Mouse (Mus musculus): ENCODE results near the gene Atp6v0c. TPM values are rescaled to one million over a fixed set of nuclear protein-coding genes. Genes with fewer than 3 reads are reported as not detected.

The Atp6v0c gene
- polyA plus RNA-seq (2014; fragmentation: Nextera tagmentation; extraction: Ambion mirVana), result 391 and 434 TPM in 2 replicates

DNA sequence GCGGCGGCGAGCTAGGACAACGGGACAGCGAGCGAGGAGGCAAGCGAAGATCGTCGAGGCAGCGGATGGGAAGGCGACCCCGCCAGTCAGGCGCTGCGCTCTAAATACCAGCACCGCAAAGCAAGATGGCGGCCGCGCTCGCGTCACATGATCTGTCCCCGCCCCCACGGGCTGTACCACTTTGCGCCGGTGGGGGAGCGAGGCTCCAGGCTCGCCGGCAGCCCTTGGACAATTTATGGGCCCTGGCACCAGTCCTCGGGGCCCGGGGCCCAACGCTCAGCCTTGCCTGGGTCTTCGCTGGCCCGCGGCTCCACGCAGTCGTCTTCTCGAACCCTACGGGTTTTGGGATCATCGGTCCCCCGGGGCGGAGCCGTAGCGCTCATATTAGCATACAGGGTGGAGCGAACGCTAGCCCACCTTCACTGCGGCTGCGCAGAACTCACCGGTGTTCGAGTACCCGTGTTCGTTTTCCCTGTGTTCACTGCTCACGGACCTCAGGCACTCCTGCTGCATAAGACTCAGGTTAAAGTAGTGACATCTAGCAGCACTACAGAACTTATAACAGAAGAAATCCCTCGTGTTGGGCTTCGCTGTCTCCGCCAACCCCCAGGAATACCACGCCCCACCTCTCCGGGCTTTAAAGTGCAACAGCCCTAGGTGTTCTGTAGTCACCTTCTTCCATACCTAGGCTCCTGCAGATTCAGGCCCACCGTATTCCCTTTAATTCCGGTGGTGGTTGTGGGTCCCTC, at the start of gene Atp6v0c:
TSS of gene Atp6v0c (minus strand) at position 386 of the 749 bp plus-strand sequence.
- Histone ChIP-seq H3K4me3 (ENCODE audit: low read depth, low read length) (peak within 1 kb of the TSS; percentile 91), H3K9ac (ENCODE audit: low read length) (peak within 1 kb of the TSS; percentile 95), H3K27me3 (ENCODE audit: control insufficient read depth, insufficient read depth, low read length) (no peaks in the 10 kb centered on the region), H3K9me3 (ENCODE audit: control insufficient read depth, low read length) (no peaks in the 10 kb centered on the region), H3K36me3 (ENCODE audit: control insufficient read depth, insufficient read depth, low read length) (peaks cover 11% of the 10 kb centered on the region; the same call in 1 of the 2 replicates), H3K27ac (replicated peaks; ENCODE audit: low read depth, low read length) (peak within 1 kb of the TSS; percentile 93), H3K4me1 (ENCODE audit: control insufficient read depth, insufficient read depth, low read length) (peaks cover 11% of the 10 kb centered on the region), H3K4me2 (ENCODE audit: low read depth, severe bottlenecking) (peak within 1 kb of the TSS; percentile 86)
- peak; percentile 96 for DNase-seq (ENCODE audit: low spot score)
- peak; percentile 84 for ATAC-seq (ENCODE audit: insufficient number of reproducible peaks, low FRiP score, low TSS enrichment, low read depth)
- WGBS, result under 1% methylated on average over 58 of the region's 58 CpGs

DNA sequence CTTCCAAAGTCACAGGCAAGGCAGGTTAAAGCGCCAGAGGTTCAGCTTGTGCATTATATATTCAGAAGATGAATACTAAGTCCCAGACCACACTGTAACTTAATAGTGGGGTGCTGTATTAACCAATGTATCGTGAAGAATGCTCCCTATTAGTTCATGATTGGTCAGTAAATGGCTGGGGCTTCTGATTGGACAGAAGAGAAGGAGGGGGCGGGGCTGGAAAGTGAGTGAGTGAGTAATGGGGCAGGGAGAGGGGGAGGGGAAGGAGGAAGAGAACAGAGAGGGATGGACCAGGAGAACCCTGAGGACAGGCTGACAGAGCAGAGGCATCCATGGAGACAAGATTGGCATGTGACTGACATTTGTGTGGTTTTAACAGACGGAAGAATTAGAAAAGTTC, 47.3 kb upstream of the Atp6v0c start:
- H3K27ac ChIP-seq (replicated peaks; ENCODE audit: low read depth, low read length), result no peak overlapping the region
- no peak overlapping the region for H3K9ac ChIP-seq (ENCODE audit: low read length)
- no peak overlapping the region for H3K4me2 ChIP-seq (ENCODE audit: low read depth, severe bottlenecking)
- DNase-seq (ENCODE audit: low spot score), result no peak
- H3K36me3 ChIP-seq (ENCODE audit: control insufficient read depth, insufficient read depth, low read length), result peaks cover 8% of the 10 kb centered on the region; the same call in 1 of the 2 replicates
- ATAC-seq (ENCODE audit: insufficient number of reproducible peaks, low FRiP score, low TSS enrichment, low read depth), result no peak
- H3K4me3 ChIP-seq (ENCODE audit: low read depth, low read length), result no peak overlapping the region
- no peaks in the 10 kb centered on the region for H3K9me3 ChIP-seq (ENCODE audit: control insufficient read depth, low read length)
- 69% methylated on average over 4 of the region's 4 CpGs for WGBS
- no peaks in the 10 kb centered on the region for H3K27me3 ChIP-seq (ENCODE audit: control insufficient read depth, insufficient read depth, low read length)
- H3K4me1 ChIP-seq (ENCODE audit: control insufficient read depth, insufficient read depth, low read length), result peaks cover 8% of the 10 kb centered on the region

DNA sequence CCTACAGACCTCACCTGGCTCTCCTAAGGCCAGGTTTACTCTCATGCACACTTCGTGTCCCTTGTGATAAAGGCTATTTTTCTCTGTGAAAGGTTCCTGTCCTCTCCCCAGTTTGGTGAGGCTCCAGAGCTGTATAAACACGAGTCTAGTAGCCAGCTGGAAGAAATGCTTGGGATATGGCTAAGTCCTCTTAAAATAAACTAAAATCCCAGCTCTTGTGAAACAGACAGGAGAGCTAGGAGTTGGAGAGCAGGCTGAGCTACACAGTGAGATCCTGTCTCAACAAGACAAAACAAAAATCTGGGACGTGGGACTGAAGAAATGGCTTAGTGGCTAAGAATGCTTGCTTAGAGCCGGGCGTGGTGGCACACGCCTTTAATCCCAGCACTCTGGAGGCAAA, 43.7 kb upstream of the Atp6v0c start:
- no peak overlapping the region for H3K4me3 ChIP-seq (ENCODE audit: low read depth, low read length)
- peaks cover 32% of the 10 kb centered on the region for H3K4me1 ChIP-seq (ENCODE audit: control insufficient read depth, insufficient read depth, low read length)
- H3K4me2 ChIP-seq (ENCODE audit: low read depth, severe bottlenecking), result no peak overlapping the region
- 79% methylated on average over 6 of the region's 6 CpGs for WGBS
- no peak for DNase-seq (ENCODE audit: low spot score)
- H3K36me3 ChIP-seq (ENCODE audit: control insufficient read depth, insufficient read depth, low read length), result peaks cover 7% of the 10 kb centered on the region; the same call in 1 of the 2 replicates
- ATAC-seq (ENCODE audit: insufficient number of reproducible peaks, low FRiP score, low TSS enrichment, low read depth), result no peak
- H3K9me3 ChIP-seq (ENCODE audit: control insufficient read depth, low read length), result no peaks in the 10 kb centered on the region
- no peak overlapping the region for H3K9ac ChIP-seq (ENCODE audit: low read length)
- no peak overlapping the region for H3K27ac ChIP-seq (replicated peaks; ENCODE audit: low read depth, low read length)
- no peaks in the 10 kb centered on the region for H3K27me3 ChIP-seq (ENCODE audit: control insufficient read depth, insufficient read depth, low read length)

DNA sequence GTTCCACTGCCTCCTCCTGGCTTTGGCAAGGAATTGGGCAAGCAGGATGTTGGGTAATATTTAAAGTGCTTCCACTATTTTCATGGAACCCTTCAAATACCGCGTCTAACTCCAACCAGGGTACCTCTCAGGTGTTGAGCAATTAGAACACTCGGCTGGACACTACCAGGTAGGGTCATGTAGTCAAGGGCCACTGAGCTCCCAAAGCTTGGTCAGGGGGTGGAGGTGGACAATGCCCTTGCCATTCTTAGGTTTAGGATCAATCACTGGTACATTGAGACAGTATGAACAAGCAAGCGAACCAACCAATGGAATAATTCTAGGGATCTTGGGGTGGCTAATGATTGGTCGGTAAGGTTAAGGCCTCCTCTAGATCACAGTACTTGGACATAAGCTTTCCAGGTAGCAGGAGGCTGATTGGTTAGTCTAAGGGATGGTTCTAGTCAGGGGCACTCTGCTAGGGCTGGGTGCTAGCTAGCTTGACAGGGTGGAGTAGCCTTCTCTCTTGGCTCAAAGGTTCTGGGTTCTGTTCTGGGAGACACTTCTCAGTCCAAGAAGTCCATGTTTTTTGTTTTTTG, 43.0 kb upstream of the Atp6v0c start:
- peak overlapping the region; percentile 38 for H3K4me3 ChIP-seq (ENCODE audit: low read depth, low read length)
- H3K4me2 ChIP-seq (ENCODE audit: low read depth, severe bottlenecking), result peak overlapping the region; percentile 74
- no peaks in the 10 kb centered on the region for H3K9me3 ChIP-seq (ENCODE audit: control insufficient read depth, low read length)
- WGBS, result 39% methylated on average over 5 of the region's 5 CpGs
- peaks cover 5% of the 10 kb centered on the region; the same call in 1 of the 2 replicates for H3K36me3 ChIP-seq (ENCODE audit: control insufficient read depth, insufficient read depth, low read length)
- no peaks in the 10 kb centered on the region for H3K27me3 ChIP-seq (ENCODE audit: control insufficient read depth, insufficient read depth, low read length)
- H3K9ac ChIP-seq (ENCODE audit: low read length), result no peak overlapping the region
- H3K4me1 ChIP-seq (ENCODE audit: control insufficient read depth, insufficient read depth, low read length), result peaks cover 38% of the 10 kb centered on the region
- DNase-seq (ENCODE audit: low spot score) (no peak), ATAC-seq (ENCODE audit: insufficient number of reproducible peaks, low FRiP score, low TSS enrichment, low read depth) (no peak)
- H3K27ac ChIP-seq (replicated peaks; ENCODE audit: low read depth, low read length), result peak overlapping the region; percentile 88

DNA sequence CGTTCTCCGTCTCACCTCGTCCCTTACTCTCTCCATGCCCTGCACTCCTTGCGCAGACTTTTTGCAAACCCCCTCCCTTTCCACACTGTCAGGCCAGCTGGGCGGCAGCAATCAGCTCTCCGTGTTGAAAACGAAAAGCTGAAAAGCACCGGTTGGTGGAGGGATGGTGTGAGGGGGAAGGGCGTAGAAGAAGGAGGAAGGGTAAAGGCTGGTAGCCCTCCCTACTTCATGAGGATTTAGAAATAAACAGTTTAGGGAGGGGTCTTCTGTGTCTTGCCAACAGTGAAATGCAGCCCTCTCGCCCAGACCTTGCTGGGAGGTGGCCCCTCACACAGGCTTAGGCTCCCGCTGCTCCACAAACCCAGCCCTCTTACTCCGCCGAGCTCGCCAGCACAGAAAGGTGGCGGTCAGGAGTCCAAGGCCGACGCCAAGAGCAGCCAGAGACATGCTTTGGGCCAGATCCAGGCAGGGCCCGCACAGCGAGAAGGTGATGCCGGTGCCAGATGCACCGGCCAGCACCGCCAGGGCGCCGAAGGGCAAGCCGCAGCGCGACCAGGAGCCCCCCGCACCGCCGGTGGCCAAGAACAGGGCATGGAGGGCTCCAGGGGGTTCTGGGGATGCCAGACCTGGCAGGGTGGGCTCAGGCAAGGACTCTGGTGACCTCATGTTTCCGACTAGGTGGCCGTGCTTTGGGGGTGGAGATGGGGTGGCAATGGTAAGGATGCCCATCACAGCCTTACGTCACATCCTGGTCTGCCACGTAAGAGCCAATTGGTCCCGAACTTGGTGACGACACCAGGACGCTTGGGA, 42.3 kb upstream of the Atp6v0c start:
- H3K4me3 ChIP-seq (ENCODE audit: low read depth, low read length), result peak overlapping the region; percentile 38
- under 1% methylated on average over 37 of the region's 37 CpGs for WGBS
- ATAC-seq (ENCODE audit: insufficient number of reproducible peaks, low FRiP score, low TSS enrichment, low read depth) (peak; percentile 14), DNase-seq (ENCODE audit: low spot score) (peak; percentile 87)
- H3K36me3 ChIP-seq (ENCODE audit: control insufficient read depth, insufficient read depth, low read length), result peaks cover 2% of the 10 kb centered on the region; the same call in 1 of the 2 replicates
- peak overlapping the region; percentile 88 for H3K27ac ChIP-seq (replicated peaks; ENCODE audit: low read depth, low read length)
- H3K27me3 ChIP-seq (ENCODE audit: control insufficient read depth, insufficient read depth, low read length), result no peaks in the 10 kb centered on the region
- peak overlapping the region; percentile 74 for H3K4me2 ChIP-seq (ENCODE audit: low read depth, severe bottlenecking)
- H3K9ac ChIP-seq (ENCODE audit: low read length), result peak overlapping the region; percentile 62
- no peaks in the 10 kb centered on the region for H3K9me3 ChIP-seq (ENCODE audit: control insufficient read depth, low read length)
- H3K4me1 ChIP-seq (ENCODE audit: control insufficient read depth, insufficient read depth, low read length), result peaks cover 44% of the 10 kb centered on the region

DNA sequence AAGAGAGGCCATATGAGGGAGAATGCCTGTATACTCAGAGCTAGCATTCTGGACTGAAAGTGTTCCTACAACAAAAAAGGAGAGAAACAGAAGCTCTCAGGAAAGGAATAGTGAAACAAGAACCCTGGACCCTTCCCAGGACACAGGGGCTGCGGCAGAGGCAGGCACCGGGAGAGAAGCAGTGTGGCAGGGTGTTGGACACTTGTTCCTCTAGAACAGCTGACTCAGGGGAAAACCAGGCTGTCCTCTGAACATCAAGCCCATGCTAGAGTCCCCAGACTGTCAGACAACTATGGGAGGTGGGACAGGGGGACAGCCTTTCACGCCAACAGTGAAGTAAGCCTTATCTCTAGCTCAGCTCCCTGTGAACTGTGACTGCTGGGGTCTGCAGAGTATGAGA, 41.1 kb upstream of the Atp6v0c start:
- H3K27ac ChIP-seq (replicated peaks; ENCODE audit: low read depth, low read length), result peak overlapping the region; percentile 88
- H3K9me3 ChIP-seq (ENCODE audit: control insufficient read depth, low read length), result no peaks in the 10 kb centered on the region
- H3K9ac ChIP-seq (ENCODE audit: low read length), result no peak overlapping the region; the same call in 1 of the 2 replicates
- H3K4me3 ChIP-seq (ENCODE audit: low read depth, low read length), result no peak overlapping the region
- peaks cover 3% of the 10 kb centered on the region; the same call in 1 of the 2 replicates for H3K27me3 ChIP-seq (ENCODE audit: control insufficient read depth, insufficient read depth, low read length)
- H3K36me3 ChIP-seq (ENCODE audit: control insufficient read depth, insufficient read depth, low read length), result no peaks in the 10 kb centered on the region; the same call in 1 of the 2 replicates
- DNase-seq (ENCODE audit: low spot score) (no peak), ATAC-seq (ENCODE audit: insufficient number of reproducible peaks, low FRiP score, low TSS enrichment, low read depth) (no peak)
- 82% methylated on average over 3 of the region's 3 CpGs for WGBS
- peaks cover 57% of the 10 kb centered on the region for H3K4me1 ChIP-seq (ENCODE audit: control insufficient read depth, insufficient read depth, low read length)
- peak overlapping the region; percentile 74; the same call in 1 of the 2 replicates for H3K4me2 ChIP-seq (ENCODE audit: low read depth, severe bottlenecking)

DNA sequence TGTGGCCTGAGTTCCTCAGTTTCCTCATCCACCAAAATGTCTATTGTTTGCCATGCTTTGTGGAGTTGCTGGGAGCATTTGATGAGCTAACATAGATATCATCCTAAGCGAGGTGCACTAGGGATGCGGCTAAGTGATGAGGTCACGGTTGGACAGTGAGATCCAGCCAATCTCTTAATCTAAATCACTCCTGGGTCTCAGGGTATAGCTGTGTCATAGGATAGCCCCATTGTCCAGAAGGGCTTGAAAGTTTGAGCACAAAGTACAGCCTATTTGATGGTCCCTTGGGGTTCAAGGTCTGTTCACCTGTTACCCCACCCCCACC, 40.4 kb upstream of the Atp6v0c start:
- no peak for ATAC-seq (ENCODE audit: insufficient number of reproducible peaks, low FRiP score, low TSS enrichment, low read depth)
- peak overlapping the region; percentile 86 for H3K4me2 ChIP-seq (ENCODE audit: low read depth, severe bottlenecking)
- H3K36me3 ChIP-seq (ENCODE audit: control insufficient read depth, insufficient read depth, low read length), result no peaks in the 10 kb centered on the region; the same call in 1 of the 2 replicates
- peak overlapping the region; percentile 88 for H3K27ac ChIP-seq (replicated peaks; ENCODE audit: low read depth, low read length)
- DNase-seq (ENCODE audit: low spot score), result no peak
- WGBS, result 80% methylated on average over 3 of the region's 3 CpGs
- 0 out of 2 replicates have a peak overlapping the region, but pooled peaks have one; percentile 40 for H3K9ac ChIP-seq (ENCODE audit: low read length)
- peaks cover 57% of the 10 kb centered on the region for H3K4me1 ChIP-seq (ENCODE audit: control insufficient read depth, insufficient read depth, low read length)
- H3K4me3 ChIP-seq (ENCODE audit: low read depth, low read length), result no peak overlapping the region
- no peaks in the 10 kb centered on the region for H3K9me3 ChIP-seq (ENCODE audit: control insufficient read depth, low read length)
- peaks cover 3% of the 10 kb centered on the region; the same call in 1 of the 2 replicates for H3K27me3 ChIP-seq (ENCODE audit: control insufficient read depth, insufficient read depth, low read length)
